Mouse (Mus musculus) c-Kit-positive CD71-positive TER-119-positive erythroid progenitor cells, embryonic 14.5 days (primary cell): Measurements from ENCODE around the gene Kcnt2.

ENCODE experiments used
- DNase-seq: peaks from one replicate; pipeline ENCODE4 v3.0.0-alpha.2; 2013; ENCODE audit warnings: low spot score

Gene Kcnt2

DNA sequence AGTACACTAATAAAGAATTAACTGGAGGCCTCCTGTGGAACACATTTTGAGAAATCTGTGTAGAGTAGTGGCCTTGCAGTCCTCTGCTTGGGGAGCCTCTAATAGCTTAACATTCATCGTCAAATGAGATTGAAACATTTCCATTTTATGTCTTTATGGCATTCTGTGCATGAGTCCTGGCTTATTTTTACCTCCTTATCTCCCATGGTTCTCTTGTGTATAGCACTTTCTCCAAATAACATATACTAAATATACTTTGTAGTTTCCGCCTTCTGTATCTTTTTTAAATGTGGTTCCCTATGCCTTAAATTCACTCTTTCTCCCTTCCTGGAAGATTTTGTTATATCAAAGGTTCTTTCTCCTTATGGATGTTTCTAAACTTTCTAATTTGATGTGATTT is 246.3 kb downstream of the Kcnt2 start:
- DNase-seq: no peak

DNA sequence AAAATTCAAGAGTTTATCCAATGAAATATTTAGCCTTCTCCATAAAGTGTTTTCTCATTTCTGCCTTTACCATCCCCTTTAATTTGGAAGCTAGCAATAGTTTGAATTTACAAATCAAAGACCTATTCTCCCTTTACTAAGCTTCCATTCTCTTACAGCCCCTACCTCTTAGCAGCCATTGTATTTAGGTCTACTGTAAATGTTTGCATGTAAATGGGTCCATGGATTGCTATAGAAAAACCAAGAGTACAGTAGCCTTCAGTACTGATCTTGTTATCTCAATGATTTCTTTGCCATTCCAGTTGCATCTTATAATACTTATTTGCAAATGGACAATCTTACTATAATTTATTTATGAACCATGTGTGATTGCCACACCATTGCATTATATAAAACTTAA is 267.5 kb downstream of the Kcnt2 start:
- DNase-seq: no peak

DNA sequence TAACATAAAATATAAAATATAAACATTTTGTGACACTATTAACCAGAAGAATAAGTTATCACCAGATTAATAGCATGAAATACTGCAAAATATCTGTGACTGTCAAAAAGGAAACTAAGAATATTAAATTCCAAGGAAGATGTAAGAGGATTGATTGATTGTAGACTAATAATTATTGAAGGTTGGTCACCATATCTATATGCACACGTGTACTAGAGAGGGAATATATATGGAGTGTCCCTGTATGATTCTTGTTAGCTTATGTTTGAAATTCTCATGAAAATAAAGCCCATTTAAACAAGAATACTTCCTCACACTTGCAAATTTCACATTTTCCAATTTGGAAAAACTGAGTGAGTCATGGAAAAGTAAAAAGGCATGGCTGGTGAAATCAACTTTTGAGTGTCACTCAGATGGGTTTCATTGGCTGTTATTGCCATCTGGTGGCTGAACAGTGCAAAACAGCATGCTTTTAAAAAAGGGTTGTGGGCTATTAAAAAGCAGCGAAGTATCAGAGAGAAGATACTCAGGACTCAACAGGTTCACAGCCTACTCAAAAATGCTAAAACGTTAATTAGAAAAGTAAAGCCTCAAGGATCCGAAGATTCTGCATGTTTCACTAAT is 285.4 kb downstream of the Kcnt2 start:
- DNase-seq: no peak

DNA sequence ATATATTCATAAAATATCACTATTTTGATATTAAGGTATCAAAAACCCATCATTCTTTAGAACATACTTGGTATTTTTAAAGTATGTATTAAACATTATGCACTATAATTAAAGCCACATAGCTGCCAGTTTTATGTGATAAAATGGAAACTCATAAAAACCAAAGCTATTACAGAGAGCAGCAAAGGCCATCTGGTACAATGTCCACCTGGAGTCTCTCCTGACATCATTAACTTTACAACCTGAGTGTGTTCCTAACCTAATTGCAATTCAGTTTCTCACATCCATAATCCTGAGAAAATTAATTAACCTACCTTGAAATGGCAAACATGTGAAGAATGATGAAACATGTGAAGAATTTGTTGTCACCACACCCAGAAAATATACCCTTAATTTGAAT is 288.9 kb downstream of the Kcnt2 start:
- DNase-seq: no peak

DNA sequence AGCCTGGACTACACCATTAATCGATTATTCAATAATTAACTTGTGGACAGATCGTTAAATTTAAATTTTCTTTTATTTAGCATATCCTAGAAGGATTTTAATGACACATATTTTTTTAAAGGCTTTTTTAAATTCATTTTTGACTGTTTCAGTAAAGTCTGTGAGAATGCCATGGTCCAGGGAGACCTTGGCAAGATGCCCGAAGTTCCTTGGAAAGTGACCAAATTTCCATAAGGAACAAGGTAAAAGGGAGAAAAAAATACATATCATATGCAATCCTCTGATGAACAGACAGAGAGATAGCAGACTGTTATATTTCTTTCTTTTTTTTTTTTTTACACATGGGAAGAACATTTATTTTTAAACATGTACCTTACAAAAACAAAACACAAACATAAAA is 296.1 kb downstream of the Kcnt2 start:
- no peak for DNase-seq

DNA sequence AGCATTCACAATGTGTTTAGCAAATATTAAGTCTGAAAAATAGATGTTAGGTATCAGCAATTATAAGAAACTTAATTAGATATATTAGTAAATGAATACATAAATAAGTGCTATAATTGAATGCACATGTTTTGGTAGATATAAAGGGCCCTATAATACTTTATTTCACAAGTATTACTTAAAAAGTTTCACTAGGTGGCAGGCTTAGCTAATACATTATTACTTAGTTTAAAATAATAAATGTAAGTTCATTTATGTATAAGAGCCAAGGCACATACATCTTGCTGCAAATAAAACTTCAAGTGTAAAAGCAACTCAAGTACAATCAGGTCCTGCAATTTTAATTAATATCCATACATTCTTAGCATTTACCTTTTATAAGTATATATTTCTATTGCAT is 302.8 kb downstream of the Kcnt2 start:
- no peak for DNase-seq

DNA sequence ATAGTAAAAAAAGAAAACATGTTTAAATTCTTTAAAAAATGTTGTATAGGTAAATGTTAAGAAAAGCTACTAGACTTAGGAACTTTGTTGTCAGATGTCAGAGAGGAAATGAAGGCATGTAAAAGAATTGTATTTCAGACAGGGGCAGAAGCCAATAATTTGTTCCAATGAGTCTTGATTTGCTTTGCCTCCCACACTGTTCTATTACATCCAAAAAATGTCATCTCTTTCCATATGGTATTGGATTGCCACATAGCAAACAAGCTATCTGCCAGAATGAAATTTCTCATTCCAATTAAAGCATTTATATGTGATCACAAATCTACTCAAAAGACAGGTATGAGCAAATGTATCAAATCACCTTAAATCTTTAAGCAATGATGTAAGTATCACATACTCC is 314.8 kb downstream of the Kcnt2 start:
- no peak for DNase-seq

DNA sequence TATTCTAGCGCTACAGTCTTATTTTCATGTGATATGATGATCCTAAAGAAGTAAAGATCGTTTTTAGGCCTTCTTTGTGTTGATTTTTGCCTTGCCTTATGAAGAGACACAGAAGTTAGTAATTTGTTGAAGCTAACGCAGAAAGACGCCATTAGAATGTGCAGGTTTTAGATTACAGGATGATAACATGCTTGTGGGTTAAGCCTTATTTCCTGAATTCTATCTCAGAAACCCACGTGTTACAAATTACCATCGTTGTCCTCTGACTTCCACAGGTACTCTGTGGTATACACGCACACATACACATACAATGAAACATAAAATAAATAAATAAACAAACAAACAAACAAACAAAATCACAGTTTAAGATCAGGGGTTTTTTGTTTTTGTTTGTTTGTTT is 326.2 kb downstream of the Kcnt2 start:
- no peak for DNase-seq

DNA sequence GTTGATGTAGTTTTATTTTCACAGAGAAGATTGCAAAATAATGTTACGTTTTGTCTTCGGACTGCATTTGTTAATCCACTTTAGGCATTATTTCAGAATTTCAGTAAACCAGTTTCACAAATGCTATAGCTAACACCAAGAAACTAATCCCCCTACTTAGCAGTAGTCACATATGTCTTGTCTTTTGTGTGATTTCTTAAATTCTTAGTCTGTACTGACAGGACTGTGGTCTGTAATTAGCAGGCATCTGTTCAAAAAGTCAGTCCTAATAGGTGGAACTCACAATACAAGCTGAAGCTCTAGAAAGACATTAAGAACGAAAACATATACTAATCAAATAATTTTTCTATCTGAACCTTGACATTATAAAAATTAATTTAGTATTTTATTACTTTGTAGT is 332.6 kb downstream of the Kcnt2 start:
- no peak for DNase-seq

DNA sequence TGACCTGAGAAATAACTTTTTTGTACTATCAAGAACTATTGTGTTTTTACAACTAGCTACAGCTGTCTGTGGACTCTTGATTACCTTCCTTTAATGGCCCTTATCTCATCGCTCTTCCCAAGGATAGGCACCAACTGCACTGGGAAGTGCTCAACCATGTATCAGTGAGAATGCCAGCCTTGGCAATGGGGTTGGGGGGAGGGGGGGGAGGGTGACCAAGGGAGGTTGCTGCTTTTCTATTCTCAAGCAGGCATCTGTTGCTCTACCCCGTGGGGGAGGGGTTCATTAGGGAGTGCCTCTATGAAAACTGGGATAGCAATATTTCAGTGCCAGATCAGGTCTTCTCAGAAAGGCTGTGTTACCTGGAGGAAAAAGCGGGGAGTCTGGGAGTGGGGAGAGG is 342.3 kb downstream of the Kcnt2 start:
- no peak for DNase-seq

DNA sequence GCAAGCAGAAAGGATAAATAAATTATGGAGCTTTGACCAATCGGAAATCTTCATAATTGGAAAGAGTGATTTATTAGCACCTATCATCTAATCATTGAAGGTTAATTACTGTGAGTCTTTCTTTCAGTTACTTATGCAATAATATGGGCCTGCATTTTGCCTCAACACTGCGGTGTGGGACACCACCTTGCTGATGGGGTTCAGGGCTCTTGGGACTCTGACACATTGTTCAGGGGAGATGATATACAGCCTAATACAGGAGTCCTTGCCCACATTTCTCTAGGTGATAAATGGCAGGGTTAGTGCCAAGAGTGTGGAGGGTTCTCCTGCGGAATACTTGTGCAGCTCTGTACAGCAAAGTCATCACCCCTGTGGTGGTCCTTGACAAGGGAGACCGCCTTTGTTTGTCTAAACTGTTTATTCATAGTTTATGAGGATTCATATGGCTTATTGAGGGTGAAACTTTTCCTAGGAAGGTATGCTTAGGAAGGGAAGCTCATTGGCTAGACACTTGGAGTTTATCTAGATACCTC is 362.9 kb downstream of the Kcnt2 start:
- no peak for DNase-seq

DNA sequence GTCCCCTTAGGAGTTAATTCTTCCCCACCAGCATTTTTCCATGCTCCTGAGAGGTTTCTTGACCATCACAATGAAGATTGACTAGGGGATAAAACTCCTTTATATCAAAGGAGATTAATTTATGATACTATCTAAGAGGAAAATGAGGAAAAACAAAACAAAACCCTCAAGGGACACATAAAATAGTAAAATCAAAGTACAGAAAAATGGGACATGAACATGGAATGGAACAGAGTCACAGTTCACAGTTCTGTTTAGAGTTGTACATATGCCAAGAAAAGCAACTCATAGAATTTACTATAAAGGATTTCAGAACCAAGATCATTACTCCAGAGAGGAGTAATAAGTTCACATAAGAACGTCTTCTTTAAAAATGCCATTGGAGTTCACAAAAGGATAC is 367.1 kb downstream of the Kcnt2 start:
- DNase-seq: no peak

DNA sequence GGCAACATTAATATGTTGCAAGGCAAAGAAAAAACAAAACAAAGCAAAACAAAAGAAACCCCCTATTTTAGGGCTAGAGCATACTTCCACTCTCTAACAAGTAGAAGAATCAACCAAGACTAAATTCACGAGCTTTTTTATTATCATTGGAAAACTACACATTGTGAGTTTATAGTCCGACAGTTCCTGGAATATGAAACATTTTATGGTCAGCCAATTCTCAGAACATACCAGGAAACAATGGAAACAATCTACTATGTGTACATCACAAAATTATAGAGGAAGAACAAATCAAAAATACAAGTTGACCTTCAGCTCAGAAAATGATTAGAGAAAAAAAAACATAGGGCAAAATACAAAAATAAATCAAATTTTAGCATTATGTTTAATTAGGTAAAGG is 368.9 kb downstream of the Kcnt2 start:
- no peak for DNase-seq

DNA sequence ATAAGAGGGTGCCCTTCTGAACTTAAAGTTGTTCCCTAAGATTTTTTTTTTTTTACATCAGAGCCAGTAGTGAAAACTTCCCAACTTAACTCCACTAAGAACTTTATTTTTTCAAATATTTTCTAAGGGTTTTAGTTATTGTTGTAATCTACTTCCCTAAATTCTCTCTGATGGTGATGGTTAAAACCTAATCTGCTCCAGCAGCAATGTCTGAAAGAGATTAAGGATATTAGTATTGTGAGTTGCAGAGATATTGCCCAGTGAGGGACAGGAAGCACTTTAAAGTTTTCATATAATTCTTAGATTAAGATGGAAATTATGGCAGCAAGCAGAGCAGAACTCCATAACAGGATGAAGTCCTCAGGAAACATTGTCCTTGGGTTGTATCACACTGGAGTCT is 372.2 kb downstream of the Kcnt2 start:
- no peak for DNase-seq

DNA sequence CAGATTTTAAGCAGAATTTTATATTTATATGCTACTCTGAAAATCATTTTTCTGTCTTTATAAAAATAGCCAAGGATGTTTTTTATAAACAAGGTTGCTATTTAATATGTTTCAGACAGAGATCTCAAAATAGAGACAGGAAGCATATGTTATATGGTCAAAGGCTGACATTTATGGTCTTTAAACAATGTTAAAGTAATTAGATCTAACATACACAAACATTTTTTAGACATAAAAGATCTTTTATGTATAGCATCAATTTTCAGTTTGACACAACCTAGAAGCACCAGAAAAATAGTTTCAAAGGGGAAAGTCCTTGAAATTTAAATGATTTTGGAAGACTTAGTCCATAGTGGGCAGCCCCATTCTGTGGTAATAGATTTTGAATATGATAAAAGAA is 379.0 kb downstream of the Kcnt2 start:
- no peak for DNase-seq

DNA sequence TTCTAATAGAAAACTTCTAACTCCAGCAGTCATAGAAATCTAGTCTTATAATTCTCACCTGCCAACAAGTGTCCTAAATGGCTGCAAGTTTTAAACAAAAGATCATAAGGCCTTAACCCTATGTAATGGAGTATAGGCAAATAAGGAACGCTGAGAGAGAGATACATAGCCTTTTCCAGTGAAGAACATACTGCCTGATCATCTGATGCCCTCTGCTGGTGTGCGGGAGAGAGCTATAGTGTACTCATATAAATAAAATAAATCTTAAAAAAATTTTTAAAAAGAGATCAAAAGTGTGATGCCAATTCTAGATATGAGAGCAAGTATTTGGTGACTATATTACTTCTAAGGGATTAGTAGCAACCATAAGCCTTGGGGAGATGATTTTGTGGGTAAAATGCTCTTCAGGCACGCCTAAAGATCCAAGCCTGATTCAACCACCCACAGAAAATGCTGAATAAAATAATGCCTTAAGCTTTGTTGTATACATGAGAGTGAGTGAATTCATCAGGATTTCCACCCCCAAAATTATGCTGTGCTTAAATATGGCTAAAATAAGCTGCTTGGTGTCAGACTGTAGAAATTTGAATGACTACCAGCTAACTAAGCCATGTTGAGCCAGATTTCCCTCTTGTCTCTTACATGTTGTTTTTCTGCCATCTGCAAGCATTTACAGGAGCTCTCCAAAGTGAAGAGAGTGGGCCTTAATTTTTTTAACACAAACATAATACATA is 413.8 kb downstream of the Kcnt2 start:
- no peak for DNase-seq

DNA sequence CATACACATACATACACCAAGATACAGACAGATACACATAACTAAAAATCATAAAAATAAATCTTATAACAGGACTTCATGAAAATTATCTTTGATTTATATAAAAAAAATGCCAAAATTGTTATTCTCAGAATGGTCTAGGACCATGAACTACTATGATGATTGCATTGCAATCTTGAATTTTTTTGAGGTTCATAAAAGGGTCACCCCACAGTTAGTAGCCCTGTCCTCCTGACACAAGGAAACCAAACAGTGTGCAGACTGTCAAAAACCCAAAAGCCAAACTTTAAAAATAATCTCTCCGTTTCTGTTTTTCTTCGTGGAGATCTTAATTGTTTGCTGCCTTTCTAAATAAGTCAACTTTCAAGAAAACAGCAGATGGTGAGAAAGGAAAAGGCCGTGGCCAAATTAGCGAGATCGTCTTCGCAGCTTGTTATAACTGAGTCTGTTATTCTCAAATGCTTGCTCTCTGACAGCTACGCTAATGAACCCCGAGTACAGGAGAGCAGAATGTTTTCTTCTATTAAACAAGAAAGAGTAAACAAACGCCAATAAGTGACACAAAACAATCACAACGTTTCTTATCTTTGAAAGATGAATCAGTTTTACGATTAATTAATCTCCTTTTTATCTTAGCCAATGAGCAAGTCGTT is 414.9 kb downstream of the Kcnt2 start:
- no peak for DNase-seq

DNA sequence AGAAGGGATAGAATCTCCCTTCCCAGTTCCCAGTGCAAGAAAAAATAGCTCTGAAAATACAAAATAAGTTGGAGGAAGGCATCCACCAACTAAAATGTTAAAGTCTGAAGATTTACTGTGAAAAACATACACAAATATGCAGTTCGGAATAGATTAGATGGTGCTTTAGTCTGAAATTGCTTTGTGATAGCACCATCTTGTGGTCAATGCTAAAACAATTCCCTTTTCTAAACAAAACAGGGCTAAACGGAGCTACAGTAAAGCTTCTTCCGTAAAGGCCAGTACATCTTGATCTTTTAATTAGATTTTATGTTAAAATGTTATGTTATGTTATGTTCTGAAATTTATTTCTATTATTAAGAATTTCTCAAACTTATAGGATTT is 415.4 kb downstream of the Kcnt2 start:
- DNase-seq: no peak
